Mouse (Mus musculus) liver, embryonic 16.5 days (tissue): ENCODE data around the gene Pitpnc1. TPM values are rescaled to one million over a fixed set of nuclear protein-coding genes. Genes with fewer than 3 reads are reported as not detected.

Experiments
- ATAC-seq: fragments of 200-750 bp; cut with Nextera tagmentation; 2 replicates; pipeline ENCODE4 v1.8.0; 2017; ENCODE audit warnings: low read depth, mild to moderate bottlenecking, moderate number of reproducible peaks, moderate library complexity
- H3K27ac ChIP-seq: fragments of 300-500 bp; sonication (generic); 2 replicates; pipeline ENCODE4 v1.5.1; 2014; ENCODE audit warnings: mild to moderate bottlenecking, low read length
- H3K27me3 ChIP-seq: fragments of 300-500 bp; sonication (generic); 2 replicates; pipeline ENCODE4 v1.6.1; 2014; ENCODE audit warnings: low read depth, low read length, mixed read lengths; ENCODE audit not compliant: control insufficient read depth, insufficient read depth
- H3K36me3 ChIP-seq: fragments of 300-500 bp; sonication (generic); 2 replicates; pipeline ENCODE4 v1.6.1; 2014; ENCODE audit warnings: mild to moderate bottlenecking; ENCODE audit not compliant: control insufficient read depth, insufficient read depth
- H3K4me1 ChIP-seq: fragments of 300-500 bp; sonication (generic); 2 replicates; pipeline ENCODE4 v1.6.1; 2014; ENCODE audit warnings: low read depth, low read length, mixed read lengths; ENCODE audit not compliant: control insufficient read depth
- H3K4me2 ChIP-seq: fragments of 300-500 bp; sonication (generic); 2 replicates; pipeline ENCODE4 v1.6.1; 2014; ENCODE audit warnings: low read depth, low read length, mixed read lengths
- H3K4me3 ChIP-seq: fragments of 300-500 bp; sonication (generic); 2 replicates; pipeline ENCODE4 v1.5.1; 2014; ENCODE audit warnings: low read depth, mild to moderate bottlenecking, low read length
- H3K9ac ChIP-seq: fragments of 300-500 bp; sonication (generic); 2 replicates; pipeline ENCODE4 v1.6.1; 2014; ENCODE audit warnings: low read depth, low read length
- H3K9me3 ChIP-seq: fragments of 300-500 bp; sonication (generic); replicated peaks from 2 replicates; pipeline ENCODE4 v1.6.1; 2016; ENCODE audit warnings: low read length; ENCODE audit not compliant: control insufficient read depth
- WGBS: fragments of 180-500 bp; shearing (Covaris S2); extraction: QIAGEN DNeasy Blood & Tissue Kit; methylation state at CpG from one replicate; pipeline ENCODE4 v1.1.7; 2014; ENCODE audit not compliant: insufficient replicate concordance; 5-methylcytosine and 5-hydroxymethylcytosine counted together
- polyA plus RNA-seq: library from polyadenylated mRNA; unstranded; fragments of >200 nt; fragmentation: Nextera tagmentation; extraction: Ambion mirVana; gene quantifications from 2 replicates; pipeline ENCODE4 v1.2.1, GENCODE M21; 2015

The Pitpnc1 gene
- polyA plus RNA-seq, 1 experiment from 2014 or later = 7.6 TPM

DNA sequence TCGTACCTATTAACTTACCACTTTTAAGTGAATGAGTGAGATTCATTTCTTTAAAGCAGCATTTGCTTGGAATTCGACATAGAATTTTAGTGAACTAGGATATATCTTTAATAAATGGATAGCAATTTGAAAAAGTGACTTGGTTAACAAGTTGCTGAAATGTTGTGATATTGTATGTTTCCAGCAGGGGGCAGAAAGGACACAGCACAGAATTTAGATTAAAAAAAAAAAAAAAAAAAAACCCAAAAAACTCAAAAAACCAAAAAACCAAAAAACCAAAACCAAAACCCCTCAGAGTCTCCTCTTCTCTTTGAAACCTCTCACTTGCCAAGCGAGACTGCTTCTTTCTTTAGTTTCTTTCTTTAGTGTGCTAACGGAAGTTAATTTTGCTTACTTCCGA, 256.8 kb downstream of the Pitpnc1 start:
- no peak overlapping the region for H3K4me2 ChIP-seq
- H3K9ac ChIP-seq = no peak overlapping the region
- H3K27me3 ChIP-seq = no peaks in the 10 kb centered on the region
- H3K27ac ChIP-seq = no peak overlapping the region
- no peaks in the 10 kb centered on the region for H3K9me3 ChIP-seq
- no peak for ATAC-seq
- H3K4me1 ChIP-seq = no peaks in the 10 kb centered on the region
- H3K4me3 ChIP-seq = no peak overlapping the region
- no peaks in the 10 kb centered on the region; the same call in 1 of the 2 replicates for H3K36me3 ChIP-seq
- WGBS = 62% methylated on average over 5 of the region's 5 CpGs

DNA sequence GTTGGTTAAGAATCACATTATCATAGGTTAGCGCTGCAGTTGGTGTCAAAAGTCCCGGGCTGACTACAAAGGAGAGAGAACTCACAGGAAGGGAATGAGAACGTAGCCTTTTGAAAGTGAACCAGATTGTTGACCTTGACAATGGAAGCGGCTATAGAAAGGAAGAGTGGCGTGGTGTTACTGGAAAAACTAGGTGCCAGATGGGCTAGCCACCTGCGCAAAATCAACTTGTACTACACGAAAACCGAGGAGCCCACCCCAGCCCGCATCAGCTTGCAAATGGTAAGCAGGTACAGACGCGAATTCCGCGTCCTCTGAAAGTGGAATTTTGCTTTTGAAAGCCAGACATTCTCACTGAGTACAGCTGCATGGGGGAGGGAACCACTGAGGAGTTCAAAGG, 260.7 kb downstream of the Pitpnc1 start:
- Histone ChIP-seq H3K27ac (no peak overlapping the region), H3K4me3 (no peak overlapping the region), H3K4me2 (no peak overlapping the region), H3K36me3 (no peaks in the 10 kb centered on the region), H3K4me1 (peaks cover 4% of the 10 kb centered on the region), H3K9ac (no peak overlapping the region), H3K9me3 (no peaks in the 10 kb centered on the region), H3K27me3 (no peaks in the 10 kb centered on the region)
- ATAC-seq = no peak
- 81% methylated on average over 13 of the region's 13 CpGs for WGBS

DNA sequence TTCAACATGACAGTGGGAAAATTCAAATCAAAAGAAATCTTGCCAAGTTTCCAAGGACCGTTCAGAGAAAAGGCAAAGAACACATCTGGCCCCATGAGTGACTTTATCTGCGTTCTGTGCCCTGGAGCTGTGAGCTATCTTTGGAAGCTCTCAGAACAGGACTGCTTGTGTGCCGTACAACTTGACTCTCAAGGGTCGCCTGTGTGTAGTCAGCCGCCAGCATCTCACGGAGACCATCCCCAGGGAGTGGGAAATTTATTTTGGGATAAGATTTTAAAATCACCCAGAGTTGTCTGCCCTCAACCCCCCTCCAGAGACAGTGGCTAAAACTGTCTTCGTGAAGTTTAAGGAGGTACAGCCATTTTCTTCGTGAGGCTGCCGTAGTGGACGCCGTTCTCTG, 268.7 kb downstream of the Pitpnc1 start:
- H3K27ac ChIP-seq = no peak overlapping the region
- H3K4me3 ChIP-seq = no peak overlapping the region
- H3K4me2 ChIP-seq = no peak overlapping the region
- H3K27me3 ChIP-seq = no peaks in the 10 kb centered on the region
- no peak overlapping the region for H3K9ac ChIP-seq
- H3K36me3 ChIP-seq = no peaks in the 10 kb centered on the region
- H3K9me3 ChIP-seq = no peaks in the 10 kb centered on the region
- H3K4me1 ChIP-seq = peaks cover 3% of the 10 kb centered on the region
- WGBS = 75% methylated on average over 11 of the region's 11 CpGs
- ATAC-seq = no peak

DNA sequence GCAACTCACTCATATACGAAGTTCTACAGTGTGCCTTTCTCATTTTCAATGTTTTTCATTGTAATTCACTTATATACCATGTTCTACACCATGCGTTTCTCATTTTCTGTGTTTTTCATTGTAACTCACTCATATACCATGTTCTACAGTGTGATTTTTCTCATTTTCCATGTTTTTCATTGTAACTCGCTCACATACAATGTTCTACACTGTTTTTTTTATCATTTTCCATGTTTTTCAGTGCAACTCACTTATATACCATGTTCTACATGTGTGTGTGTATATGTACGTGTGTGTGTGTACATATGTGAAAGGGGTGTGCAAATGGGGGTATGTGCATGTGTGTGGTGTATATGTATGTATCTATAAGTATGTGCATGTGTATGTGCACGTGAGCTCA, 271.2 kb downstream of the Pitpnc1 start:
- Histone ChIP-seq H3K27ac (no peak overlapping the region), H3K4me1 (no peaks in the 10 kb centered on the region), H3K4me2 (no peak overlapping the region), H3K36me3 (no peaks in the 10 kb centered on the region), H3K27me3 (no peaks in the 10 kb centered on the region), H3K9me3 (no peaks in the 10 kb centered on the region), H3K9ac (no peak overlapping the region), H3K4me3 (no peak overlapping the region)
- ATAC-seq = no peak
- 68% methylated on average over 5 of the region's 5 CpGs for WGBS

DNA sequence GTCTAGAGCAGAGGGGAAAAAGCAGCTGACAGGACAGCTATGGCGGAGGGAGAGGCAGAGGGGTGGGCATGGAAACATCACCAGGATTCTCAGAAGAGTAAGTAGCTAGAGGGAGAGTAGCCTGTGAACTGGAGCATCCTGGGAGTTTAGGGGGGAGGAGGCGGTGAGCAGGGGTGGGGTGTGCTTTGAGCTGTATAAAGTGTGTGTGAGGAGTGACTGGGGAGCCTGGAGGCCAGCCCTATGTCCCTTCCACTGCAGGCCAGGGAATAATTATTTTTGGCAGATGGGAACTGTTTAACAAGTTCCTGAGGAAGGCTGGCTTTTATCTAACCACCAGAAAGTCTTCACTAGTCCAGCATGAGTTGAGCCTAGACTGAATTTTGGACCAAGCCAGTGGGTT, 275.2 kb downstream of the Pitpnc1 start:
- Histone ChIP-seq H3K9me3 (no peaks in the 10 kb centered on the region), H3K36me3 (no peaks in the 10 kb centered on the region), H3K27me3 (no peaks in the 10 kb centered on the region), H3K4me1 (no peaks in the 10 kb centered on the region), H3K4me3 (no peak overlapping the region), H3K27ac (no peak overlapping the region), H3K9ac (no peak overlapping the region), H3K4me2 (no peak overlapping the region)
- WGBS = 78% methylated on average over 2 of the region's 2 CpGs
- ATAC-seq = no peak

DNA sequence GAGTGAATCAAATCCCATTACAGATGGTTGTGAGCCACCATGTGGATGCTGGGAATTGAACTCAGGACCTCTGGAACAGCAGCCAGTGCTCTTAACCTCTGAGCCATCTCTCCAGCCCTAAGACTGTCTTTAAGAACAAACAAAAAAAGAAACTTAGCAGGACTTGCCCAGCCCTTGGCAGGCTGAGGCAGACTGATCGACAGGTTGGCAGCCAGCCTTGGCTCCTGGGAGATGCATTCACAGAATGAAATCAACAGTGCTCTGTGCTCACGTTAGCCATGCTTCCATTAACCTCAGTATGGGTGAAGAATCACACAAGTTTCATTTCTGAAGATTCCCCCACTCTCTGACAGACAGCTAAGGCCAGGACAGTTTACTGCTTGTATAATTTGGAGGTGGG, 280.1 kb downstream of the Pitpnc1 start:
- WGBS = 68% methylated on average over 2 of the region's 2 CpGs
- H3K9me3 ChIP-seq = no peaks in the 10 kb centered on the region

DNA sequence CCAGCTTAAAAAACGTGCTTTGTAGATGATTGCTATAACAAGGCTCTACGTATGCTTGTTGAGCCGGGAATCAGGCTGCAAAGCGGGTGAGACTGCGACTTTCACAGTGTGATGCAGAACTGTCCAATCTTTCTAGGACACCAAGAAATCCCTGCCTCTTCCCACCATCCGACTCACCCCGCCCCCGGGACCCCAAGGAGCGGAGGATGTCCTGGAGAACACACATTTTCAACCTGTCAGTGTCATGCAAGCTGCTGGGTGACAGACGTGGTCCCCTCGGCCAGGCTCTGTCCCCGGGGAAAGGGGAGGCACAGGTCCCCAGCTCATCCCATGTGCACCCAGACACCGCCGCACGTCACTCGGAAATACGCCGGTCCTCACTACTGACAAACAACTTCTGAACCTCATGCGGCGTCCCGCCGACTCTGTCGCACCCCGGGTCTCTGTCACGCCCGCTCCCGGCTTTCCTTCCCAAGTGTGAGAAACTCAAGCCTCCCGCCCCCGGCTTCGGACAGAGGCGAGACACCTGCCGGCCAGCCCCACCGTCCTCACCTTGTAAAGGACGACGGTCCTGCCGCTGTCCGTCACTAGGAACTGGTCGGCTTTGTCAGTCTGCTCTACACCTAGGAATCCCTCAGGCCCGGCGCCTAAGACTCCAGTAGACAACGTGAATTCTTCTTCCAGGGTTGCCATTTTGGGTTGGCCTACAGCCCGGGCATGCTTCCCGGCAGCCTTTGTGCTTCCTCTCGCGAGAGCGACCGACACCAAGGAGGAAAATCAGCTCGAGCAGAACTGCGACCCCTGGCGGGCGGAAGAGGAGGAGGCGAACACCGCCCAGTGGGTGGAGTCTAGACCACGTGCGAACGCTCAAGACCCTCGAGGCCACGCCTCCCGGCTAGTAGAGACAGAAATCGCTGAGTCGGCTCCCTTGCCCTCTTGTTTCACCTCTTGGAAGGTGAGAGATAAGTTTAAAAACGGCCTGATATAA, 281.6 kb downstream of the Pitpnc1 start, which contains the start of gene Nol11:
TSS of gene Nol11 (minus strand) at position 817 of the 988 bp plus-strand sequence.
- Histone ChIP-seq H3K36me3 (peaks cover 8% of the 10 kb centered on the region; the same call in 1 of the 2 replicates), H3K9me3 (no peaks in the 10 kb centered on the region), H3K4me1 (peaks cover 9% of the 10 kb centered on the region), H3K27ac (no peak within 1 kb of the TSS), H3K9ac (peak within 1 kb of the TSS; percentile 80), H3K4me2 (peak within 1 kb of the TSS; percentile 89), H3K4me3 (peak within 1 kb of the TSS; percentile 76), H3K27me3 (no peaks in the 10 kb centered on the region)
- ATAC-seq = peak; percentile 97
- WGBS = under 1% methylated on average over 62 of the region's 62 CpGs

More for the DNA sequence above, 280.1 kb downstream of the Pitpnc1 start:
- Histone ChIP-seq H3K27me3 (no peaks in the 10 kb centered on the region), H3K4me2 (no peak overlapping the region), H3K4me3 (no peak overlapping the region), H3K4me1 (peaks cover 9% of the 10 kb centered on the region), H3K27ac (no peak overlapping the region), H3K9ac (no peak overlapping the region), H3K36me3 (peaks cover 3% of the 10 kb centered on the region; the same call in 1 of the 2 replicates)
- no peak for ATAC-seq

DNA sequence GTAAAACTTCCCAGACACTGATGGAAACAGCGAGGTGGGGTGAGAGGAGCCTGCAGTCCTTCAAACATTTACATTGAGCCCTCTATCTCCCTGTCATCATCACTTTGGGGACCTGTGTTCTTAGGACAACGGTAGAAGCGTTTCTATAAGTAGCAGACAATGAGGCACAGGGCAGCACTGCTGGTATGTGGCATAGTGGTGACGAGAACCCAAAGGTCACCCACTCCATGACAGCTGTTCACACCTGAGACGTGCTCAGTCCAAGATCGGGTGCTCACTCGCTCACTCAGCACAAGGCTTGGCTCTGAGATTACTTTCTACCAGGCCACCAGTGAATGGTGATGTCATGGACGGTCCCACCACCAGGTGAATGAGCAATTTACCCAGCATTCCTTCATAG, 286.7 kb downstream of the Pitpnc1 start:
- Histone ChIP-seq H3K9me3 (no peaks in the 10 kb centered on the region), H3K27ac (no peak overlapping the region), H3K4me3 (no peak overlapping the region), H3K9ac (no peak overlapping the region), H3K36me3 (peaks cover 24% of the 10 kb centered on the region), H3K4me2 (no peak overlapping the region), H3K4me1 (peaks cover 6% of the 10 kb centered on the region), H3K27me3 (no peaks in the 10 kb centered on the region)
- no peak for ATAC-seq
- WGBS = 84% methylated on average over 8 of the region's 8 CpGs

DNA sequence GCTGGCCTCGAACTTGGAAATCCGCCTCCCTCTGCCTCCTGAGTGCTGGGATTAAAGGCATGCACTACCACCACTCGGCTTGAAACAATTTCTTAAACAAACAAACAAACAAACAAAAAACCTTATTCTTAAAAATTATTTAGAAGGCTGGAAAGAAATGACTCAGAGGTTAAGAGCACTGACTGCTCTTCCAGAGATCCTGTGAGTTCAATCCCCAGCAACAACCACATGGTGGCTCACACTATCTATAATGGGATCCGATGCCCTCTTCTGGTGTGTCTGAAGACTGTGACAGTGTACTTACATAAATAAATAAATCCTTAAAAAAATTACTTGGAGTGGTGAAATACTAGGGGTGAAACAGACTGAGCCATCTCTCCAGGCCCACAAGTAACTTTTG, 309.3 kb downstream of the Pitpnc1 start:
- Histone ChIP-seq H3K36me3 (no peaks in the 10 kb centered on the region), H3K9me3 (no peaks in the 10 kb centered on the region), H3K4me2 (no peak overlapping the region), H3K27ac (no peak overlapping the region), H3K4me1 (no peaks in the 10 kb centered on the region), H3K9ac (no peak overlapping the region), H3K4me3 (no peak overlapping the region), H3K27me3 (no peaks in the 10 kb centered on the region)
- WGBS = 56% methylated on average over 4 of the region's 4 CpGs
- no peak for ATAC-seq
